Mouse (Mus musculus): ENCODE data around the gene Adgrb3. TPM values are rescaled to one million over a fixed set of nuclear protein-coding genes. Genes with fewer than 3 reads are reported as not detected.

Adgrb3 gene
- polyA plus RNA-seq, 1 experiment from 2014 or later: 0.95 TPM

DNA sequence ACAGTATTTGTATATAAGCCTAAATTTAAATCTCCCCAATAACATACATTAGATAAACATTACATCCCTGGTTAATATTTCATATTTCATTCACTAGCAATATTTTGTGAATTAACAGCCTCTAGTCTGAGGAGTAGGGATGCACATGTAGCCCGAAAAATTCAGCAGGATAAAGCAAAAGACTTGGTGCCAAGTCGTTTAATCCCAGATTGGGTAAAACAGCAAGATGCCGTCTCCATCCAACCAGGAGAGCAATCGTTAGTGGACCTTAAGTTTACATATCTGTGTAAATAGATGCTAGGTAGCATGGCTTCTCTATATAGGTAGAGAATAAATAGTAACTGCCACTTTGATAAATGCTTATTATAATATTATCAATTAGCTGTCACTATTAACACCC, 52.0 kb downstream of the Adgrb3 start:
- Histone ChIP-seq H3K4me3 (ENCODE audit: low read depth, low read length) (no peak overlapping the region), H3K27ac (replicated peaks; ENCODE audit: low read depth, low read length) (no peak overlapping the region), H3K4me2 (ENCODE audit: low read depth, severe bottlenecking) (no peak overlapping the region), H3K9ac (ENCODE audit: low read length) (no peak overlapping the region), H3K9me3 (ENCODE audit: control insufficient read depth, low read length) (no peaks in the 10 kb centered on the region), H3K36me3 (ENCODE audit: control insufficient read depth, insufficient read depth, low read length) (no peaks in the 10 kb centered on the region), H3K27me3 (ENCODE audit: control insufficient read depth, insufficient read depth, low read length) (no peaks in the 10 kb centered on the region), H3K4me1 (ENCODE audit: control insufficient read depth, insufficient read depth, low read length) (no peaks in the 10 kb centered on the region)
- no peak for DNase-seq (ENCODE audit: low spot score)
- WGBS: 81% methylated on average over 4 of the region's 4 CpGs
- no peak for ATAC-seq (ENCODE audit: insufficient number of reproducible peaks, low FRiP score, low TSS enrichment, low read depth)

DNA sequence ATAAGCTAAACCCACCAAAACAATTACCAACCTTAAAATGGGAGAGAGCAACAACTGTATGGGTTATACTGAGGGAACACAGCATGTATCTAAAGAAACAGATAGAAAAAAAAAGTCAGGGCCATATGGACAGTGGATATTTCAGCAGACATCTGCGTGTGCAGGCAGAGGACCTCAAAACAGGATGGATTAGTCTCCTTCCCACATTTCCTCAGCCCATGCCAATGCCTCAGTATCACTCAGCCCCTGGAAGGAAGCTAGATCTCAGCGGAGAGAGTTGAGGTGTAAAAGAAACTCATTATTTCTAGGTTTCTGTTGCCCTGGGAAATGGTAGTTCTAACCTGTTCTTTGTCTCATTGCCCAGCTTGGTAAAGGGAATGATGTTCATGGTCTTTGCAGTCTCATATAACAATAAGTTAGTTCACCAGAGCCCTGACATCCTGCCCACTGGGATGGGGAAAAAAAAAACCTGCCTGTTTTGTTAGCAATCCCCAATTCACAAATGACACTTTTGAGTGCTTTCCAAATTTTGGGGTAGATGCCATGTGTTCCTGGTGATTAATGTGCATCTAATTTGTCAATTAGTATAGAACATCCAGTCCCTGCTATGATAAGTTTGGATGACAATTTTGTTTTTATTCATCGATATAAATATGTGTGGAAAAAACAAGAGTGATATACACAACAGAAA, 53.9 kb downstream of the Adgrb3 start:
- no peak overlapping the region for H3K27ac ChIP-seq (replicated peaks; ENCODE audit: low read depth, low read length)
- no peak overlapping the region for H3K9ac ChIP-seq (ENCODE audit: low read length)
- H3K4me3 ChIP-seq (ENCODE audit: low read depth, low read length): no peak overlapping the region
- H3K4me2 ChIP-seq (ENCODE audit: low read depth, severe bottlenecking): no peak overlapping the region
- H3K27me3 ChIP-seq (ENCODE audit: control insufficient read depth, insufficient read depth, low read length): no peaks in the 10 kb centered on the region
- no peak for DNase-seq (ENCODE audit: low spot score)
- no peaks in the 10 kb centered on the region for H3K4me1 ChIP-seq (ENCODE audit: control insufficient read depth, insufficient read depth, low read length)
- ATAC-seq (ENCODE audit: insufficient number of reproducible peaks, low FRiP score, low TSS enrichment, low read depth): no peak
- no peaks in the 10 kb centered on the region for H3K9me3 ChIP-seq (ENCODE audit: control insufficient read depth, low read length)
- 86% methylated on average over 3 of the region's 3 CpGs for WGBS
- no peaks in the 10 kb centered on the region for H3K36me3 ChIP-seq (ENCODE audit: control insufficient read depth, insufficient read depth, low read length)

DNA sequence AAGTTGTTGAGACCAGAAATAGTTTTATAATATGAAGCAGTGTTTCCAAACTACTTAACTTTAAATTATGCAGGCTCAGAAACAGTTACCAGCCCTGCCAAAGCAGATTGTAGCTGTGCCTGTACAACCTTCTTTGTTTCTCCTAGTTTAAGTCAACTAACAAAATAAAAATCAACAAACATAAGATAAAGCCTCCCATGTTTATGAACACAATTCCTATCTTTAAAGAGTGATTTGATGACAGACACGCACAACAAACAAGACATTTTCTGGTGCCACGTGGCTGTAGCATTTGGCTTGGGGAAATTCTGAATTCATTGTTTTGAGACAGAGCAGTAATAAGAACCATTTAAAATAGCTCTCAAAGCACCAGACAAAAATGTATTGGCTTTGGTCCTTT, 60.5 kb downstream of the Adgrb3 start:
- Histone ChIP-seq H3K36me3 (ENCODE audit: control insufficient read depth, insufficient read depth, low read length) (no peaks in the 10 kb centered on the region), H3K9ac (ENCODE audit: low read length) (no peak overlapping the region), H3K9me3 (ENCODE audit: control insufficient read depth, low read length) (no peaks in the 10 kb centered on the region), H3K4me1 (ENCODE audit: control insufficient read depth, insufficient read depth, low read length) (no peaks in the 10 kb centered on the region), H3K4me2 (ENCODE audit: low read depth, severe bottlenecking) (no peak overlapping the region), H3K4me3 (ENCODE audit: low read depth, low read length) (no peak overlapping the region), H3K27me3 (ENCODE audit: control insufficient read depth, insufficient read depth, low read length) (no peaks in the 10 kb centered on the region), H3K27ac (replicated peaks; ENCODE audit: low read depth, low read length) (no peak overlapping the region)
- 86% methylated on average over 2 of the region's 2 CpGs for WGBS
- no peak for ATAC-seq (ENCODE audit: insufficient number of reproducible peaks, low FRiP score, low TSS enrichment, low read depth)
- DNase-seq (ENCODE audit: low spot score): no peak

DNA sequence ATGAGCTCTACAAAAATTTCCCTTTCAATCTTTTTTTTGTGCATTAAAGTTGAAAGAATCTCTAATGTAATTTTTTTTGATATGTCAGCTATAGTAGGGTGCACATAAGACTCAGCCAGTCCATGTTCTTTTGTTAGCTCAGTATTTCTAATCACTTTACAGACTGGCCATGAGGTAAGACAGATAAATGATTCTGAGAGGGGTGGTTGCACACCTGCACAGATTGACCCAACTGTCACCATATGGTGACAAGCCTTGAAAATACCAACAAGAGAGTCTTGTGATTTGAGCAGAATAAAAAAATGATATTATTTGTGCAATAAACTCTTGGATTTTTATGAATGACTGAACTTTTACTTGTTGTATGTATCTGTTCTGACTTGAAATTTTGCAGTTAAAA, 74.2 kb downstream of the Adgrb3 start:
- Histone ChIP-seq H3K4me3 (ENCODE audit: low read depth, low read length) (no peak overlapping the region), H3K4me2 (ENCODE audit: low read depth, severe bottlenecking) (no peak overlapping the region), H3K4me1 (ENCODE audit: control insufficient read depth, insufficient read depth, low read length) (no peaks in the 10 kb centered on the region), H3K9ac (ENCODE audit: low read length) (no peak overlapping the region), H3K27me3 (ENCODE audit: control insufficient read depth, insufficient read depth, low read length) (no peaks in the 10 kb centered on the region), H3K36me3 (ENCODE audit: control insufficient read depth, insufficient read depth, low read length) (no peaks in the 10 kb centered on the region), H3K9me3 (ENCODE audit: control insufficient read depth, low read length) (no peaks in the 10 kb centered on the region), H3K27ac (replicated peaks; ENCODE audit: low read depth, low read length) (no peak overlapping the region)
- ATAC-seq (ENCODE audit: insufficient number of reproducible peaks, low FRiP score, low TSS enrichment, low read depth) (no peak), DNase-seq (ENCODE audit: low spot score) (no peak)

DNA sequence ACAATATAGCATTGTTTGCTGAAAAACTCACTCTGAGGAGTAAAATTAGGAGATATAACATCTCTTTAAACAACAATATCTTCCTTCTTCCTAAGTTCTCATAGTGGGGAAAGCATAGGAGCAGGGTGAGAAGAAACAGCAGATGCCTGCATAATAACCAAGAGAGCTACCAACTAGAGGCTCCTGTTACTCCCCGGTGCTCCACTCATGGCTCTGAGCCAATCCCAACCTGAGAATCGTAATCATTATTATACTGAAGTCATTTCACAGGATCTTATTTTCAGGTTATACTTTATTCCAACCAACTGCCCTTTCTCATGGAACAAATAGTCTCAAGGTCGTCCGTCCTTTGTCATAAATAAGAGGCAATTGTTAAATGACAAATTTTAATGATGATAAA, 75.0 kb downstream of the Adgrb3 start:
- H3K4me2 ChIP-seq (ENCODE audit: low read depth, severe bottlenecking): no peak overlapping the region
- H3K36me3 ChIP-seq (ENCODE audit: control insufficient read depth, insufficient read depth, low read length): no peaks in the 10 kb centered on the region
- WGBS: 76% methylated on average over 4 of the region's 4 CpGs
- no peak overlapping the region for H3K27ac ChIP-seq (replicated peaks; ENCODE audit: low read depth, low read length)
- no peaks in the 10 kb centered on the region for H3K27me3 ChIP-seq (ENCODE audit: control insufficient read depth, insufficient read depth, low read length)
- ATAC-seq (ENCODE audit: insufficient number of reproducible peaks, low FRiP score, low TSS enrichment, low read depth) (no peak), DNase-seq (ENCODE audit: low spot score) (no peak)
- no peaks in the 10 kb centered on the region for H3K9me3 ChIP-seq (ENCODE audit: control insufficient read depth, low read length)
- H3K4me3 ChIP-seq (ENCODE audit: low read depth, low read length): no peak overlapping the region
- H3K4me1 ChIP-seq (ENCODE audit: control insufficient read depth, insufficient read depth, low read length): no peaks in the 10 kb centered on the region
- H3K9ac ChIP-seq (ENCODE audit: low read length): no peak overlapping the region

DNA sequence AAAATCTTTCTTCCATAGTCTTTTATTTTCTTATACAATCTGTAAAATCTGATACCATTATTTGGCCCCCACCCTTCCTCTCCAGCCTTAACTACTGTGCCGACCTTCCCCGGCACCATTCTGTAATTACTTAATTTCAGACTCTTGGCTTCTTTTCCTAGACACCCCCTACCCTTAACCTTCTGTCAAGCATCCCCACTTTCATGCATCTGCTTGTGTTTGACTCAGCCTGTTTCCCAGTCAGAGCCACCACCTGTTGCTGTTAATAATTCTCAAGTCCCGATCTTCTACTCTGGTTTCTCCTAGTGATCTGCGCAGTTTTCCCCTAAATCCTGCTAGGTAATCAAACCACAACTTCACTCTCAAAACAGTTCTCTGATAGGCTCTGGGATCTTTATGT, 83.9 kb downstream of the Adgrb3 start:
- no peaks in the 10 kb centered on the region for H3K9me3 ChIP-seq (ENCODE audit: control insufficient read depth, low read length)
- no peaks in the 10 kb centered on the region for H3K36me3 ChIP-seq (ENCODE audit: control insufficient read depth, insufficient read depth, low read length)
- H3K4me1 ChIP-seq (ENCODE audit: control insufficient read depth, insufficient read depth, low read length): no peaks in the 10 kb centered on the region
- H3K4me3 ChIP-seq (ENCODE audit: low read depth, low read length): no peak overlapping the region
- DNase-seq (ENCODE audit: low spot score) (no peak), ATAC-seq (ENCODE audit: insufficient number of reproducible peaks, low FRiP score, low TSS enrichment, low read depth) (no peak)
- WGBS: 83% methylated on average over 4 of the region's 4 CpGs
- no peak overlapping the region for H3K27ac ChIP-seq (replicated peaks; ENCODE audit: low read depth, low read length)
- H3K27me3 ChIP-seq (ENCODE audit: control insufficient read depth, insufficient read depth, low read length): no peaks in the 10 kb centered on the region
- H3K4me2 ChIP-seq (ENCODE audit: low read depth, severe bottlenecking): no peak overlapping the region
- H3K9ac ChIP-seq (ENCODE audit: low read length): no peak overlapping the region

DNA sequence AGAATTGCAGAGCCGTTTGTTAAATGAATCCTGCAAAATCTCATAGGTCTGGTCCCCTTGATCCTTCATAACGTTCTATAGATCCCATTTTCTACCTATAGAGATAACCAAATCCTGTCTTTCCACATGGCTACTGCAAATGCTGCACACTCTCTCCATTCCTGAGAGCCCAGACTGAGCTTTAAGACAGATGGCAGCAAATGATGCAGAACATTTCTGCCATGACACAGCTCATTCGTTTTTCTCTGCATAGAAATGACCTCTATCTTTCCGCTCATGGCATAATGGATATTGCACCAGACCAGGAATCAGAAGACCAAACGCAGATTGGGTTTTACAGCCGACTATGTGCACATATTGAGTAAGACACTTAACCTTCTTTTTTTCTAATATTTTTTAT, 84.8 kb downstream of the Adgrb3 start:
- H3K4me3 ChIP-seq (ENCODE audit: low read depth, low read length): no peak overlapping the region
- 80% methylated on average over 6 of the region's 6 CpGs for WGBS
- no peak for DNase-seq (ENCODE audit: low spot score)

DNA sequence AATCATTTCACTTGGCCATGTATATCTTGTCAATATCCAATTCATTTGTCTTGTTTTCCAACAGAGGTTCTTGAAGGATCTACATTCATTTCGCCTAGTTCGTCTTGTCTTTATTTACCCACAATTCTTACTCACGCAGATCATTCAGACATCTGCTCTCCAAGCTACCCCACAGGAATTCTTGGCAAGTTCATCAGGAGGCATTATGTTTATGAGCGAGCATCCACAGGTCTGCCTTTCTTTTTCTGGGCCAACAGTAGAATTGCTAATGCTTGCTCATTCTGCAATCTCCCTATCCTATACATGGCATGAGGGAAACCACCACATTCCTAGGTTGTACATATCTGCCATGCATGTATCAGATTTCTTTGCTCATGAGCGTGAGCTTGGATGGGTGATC, 99.7 kb downstream of the Adgrb3 start:
- no peaks in the 10 kb centered on the region for H3K9me3 ChIP-seq (ENCODE audit: control insufficient read depth, low read length)
- no peaks in the 10 kb centered on the region for H3K36me3 ChIP-seq (ENCODE audit: control insufficient read depth, insufficient read depth, low read length)
- H3K4me1 ChIP-seq (ENCODE audit: control insufficient read depth, insufficient read depth, low read length): no peaks in the 10 kb centered on the region
- H3K4me3 ChIP-seq (ENCODE audit: low read depth, low read length): no peak overlapping the region
- ATAC-seq (ENCODE audit: insufficient number of reproducible peaks, low FRiP score, low TSS enrichment, low read depth): no peak
- no peak for DNase-seq (ENCODE audit: low spot score)
- H3K27ac ChIP-seq (replicated peaks; ENCODE audit: low read depth, low read length): no peak overlapping the region
- H3K4me2 ChIP-seq (ENCODE audit: low read depth, severe bottlenecking): no peak overlapping the region
- 87% methylated on average over 5 of the region's 5 CpGs for WGBS
- H3K27me3 ChIP-seq (ENCODE audit: control insufficient read depth, insufficient read depth, low read length): no peaks in the 10 kb centered on the region
- no peak overlapping the region for H3K9ac ChIP-seq (ENCODE audit: low read length)

More for the DNA sequence above, 84.8 kb downstream of the Adgrb3 start:
- Histone ChIP-seq H3K36me3 (ENCODE audit: control insufficient read depth, insufficient read depth, low read length) (no peaks in the 10 kb centered on the region), H3K27me3 (ENCODE audit: control insufficient read depth, insufficient read depth, low read length) (no peaks in the 10 kb centered on the region), H3K9me3 (ENCODE audit: control insufficient read depth, low read length) (no peaks in the 10 kb centered on the region), H3K27ac (replicated peaks; ENCODE audit: low read depth, low read length) (no peak overlapping the region), H3K9ac (ENCODE audit: low read length) (no peak overlapping the region), H3K4me1 (ENCODE audit: control insufficient read depth, insufficient read depth, low read length) (no peaks in the 10 kb centered on the region), H3K4me2 (ENCODE audit: low read depth, severe bottlenecking) (no peak overlapping the region)
- no peak for ATAC-seq (ENCODE audit: insufficient number of reproducible peaks, low FRiP score, low TSS enrichment, low read depth)

DNA sequence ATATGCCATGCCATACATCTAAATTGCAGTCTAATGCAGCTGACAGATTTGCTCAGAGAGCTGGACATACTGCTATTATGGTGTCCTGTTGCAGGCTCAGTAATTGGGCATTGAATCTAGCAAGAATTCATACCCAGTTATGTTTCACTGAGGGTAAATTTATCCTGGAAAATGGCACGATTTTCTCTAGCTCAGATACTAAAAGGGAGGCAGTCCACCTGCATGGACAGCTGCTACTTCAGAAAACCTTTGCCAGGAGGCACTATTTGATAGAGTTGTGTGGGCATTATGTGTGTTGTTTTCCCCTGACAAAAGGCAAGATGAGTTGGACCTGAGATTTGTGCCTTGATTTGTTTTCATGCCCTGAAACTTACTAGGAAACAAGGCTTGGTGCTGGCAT, 118.0 kb downstream of the Adgrb3 start:
- DNase-seq (ENCODE audit: low spot score) (no peak), ATAC-seq (ENCODE audit: insufficient number of reproducible peaks, low FRiP score, low TSS enrichment, low read depth) (no peak)
- no peaks in the 10 kb centered on the region for H3K9me3 ChIP-seq (ENCODE audit: control insufficient read depth, low read length)
- WGBS: 56% methylated on average over 1 of the region's 1 CpGs
- no peaks in the 10 kb centered on the region for H3K4me1 ChIP-seq (ENCODE audit: control insufficient read depth, insufficient read depth, low read length)
- H3K4me2 ChIP-seq (ENCODE audit: low read depth, severe bottlenecking): no peak overlapping the region
- H3K4me3 ChIP-seq (ENCODE audit: low read depth, low read length): no peak overlapping the region
- H3K27me3 ChIP-seq (ENCODE audit: control insufficient read depth, insufficient read depth, low read length): no peaks in the 10 kb centered on the region
- no peak overlapping the region for H3K9ac ChIP-seq (ENCODE audit: low read length)
- no peak overlapping the region for H3K27ac ChIP-seq (replicated peaks; ENCODE audit: low read depth, low read length)
- H3K36me3 ChIP-seq (ENCODE audit: control insufficient read depth, insufficient read depth, low read length): no peaks in the 10 kb centered on the region

Measured in limb, embryonic 11.5 days (tissue).